12 mouse cellular contexts compared by ENCODE assay signal in genomic region chr16:29280691-29281090, GRCm38 (mm10).
"Had no signal": no experiment of that assay in that cellular context is flagged by ENCODE, and none has a peak within 500 bp of the region (broad histone marks: within the 10 kb centered on the region; RNA-seq: fewer than 3 reads in every experiment).

No protein-coding gene starts in this region.

- H3K4me3 ChIP-seq: limb, embryonic 13.5 days; liver, embryonic 15.5 days; midbrain, embryonic 13.5 days; myocyte; neural tube, embryonic 12.5 days had no signal

- H3K27ac ChIP-seq: limb, embryonic 13.5 days; liver, embryonic 15.5 days; midbrain, embryonic 13.5 days; neural tube, embryonic 12.5 days; stomach, postnatal 0 days had no signal

- H3K4me1 ChIP-seq: limb, embryonic 13.5 days; liver, embryonic 15.5 days; midbrain, embryonic 13.5 days; neural tube, embryonic 12.5 days had no signal

- DNase-seq: kidney, postnatal 36 days; layer of hippocampus, adult 9-11 months; layer of hippocampus, postnatal 36 days; lung, adult 2 months; lung, postnatal 36 days; thymus, postnatal 14 days had no signal

- H3K27me3 ChIP-seq: limb, embryonic 13.5 days; liver, embryonic 15.5 days; midbrain, embryonic 13.5 days; neural tube, embryonic 12.5 days had no signal
